Mouse (Mus musculus) CH12.LX (cell line): Measurements from ENCODE around the gene Cdh4. TPM values are rescaled to one million over a fixed set of nuclear protein-coding genes. Genes with fewer than 3 reads are reported as not detected.
A peak's percentile ranks its signal among the peaks of the same experiment; 100 is the strongest.

ENCODE experiments used
- DNase-seq: peaks from one replicate; pipeline ENCODE4 v3.0.0-alpha.2; 2013; ENCODE audit errors: extremely low read depth
- H3K27ac ChIP-seq: 2 replicates; pipeline ENCODE4 v1.5.1; 2012; ENCODE audit warnings: low read depth, mild to moderate bottlenecking, control low read depth, moderate library complexity; ENCODE audit not compliant: insufficient read depth
- H3K27me3 ChIP-seq: replicated peaks from 2 replicates; pipeline ENCODE3; 2012; ENCODE audit warnings: inconsistent platforms
- H3K36me3 ChIP-seq, 2 experiments: replicated peaks in 1 of 2; 2 replicates each; pipeline versions ENCODE3 to v1.6.1; 2012; ENCODE audit warnings: inconsistent platforms in 1 of 2, low read length in 1 of 2, mild to moderate bottlenecking in 1 of 2, mixed read lengths in 1 of 2, moderate library complexity in 1 of 2; ENCODE audit not compliant: control insufficient read depth in 1 of 2, insufficient read depth in 1 of 2
- H3K4me1 ChIP-seq, 2 experiments: 2 replicates each; pipeline ENCODE4 v1.6.1; 2012; ENCODE audit warnings: inconsistent platforms in 1 of 2, moderate library complexity in 1 of 2; ENCODE audit not compliant: insufficient read depth in 2 of 2, control insufficient read depth in 1 of 2
- H3K4me2 ChIP-seq: 2 replicates; pipeline ENCODE4 v1.6.1; 2012; ENCODE audit warnings: low read depth, mild to moderate bottlenecking, control low read depth; ENCODE audit not compliant: poor library complexity, insufficient read depth, severe bottlenecking
- H3K4me3 ChIP-seq, 3 experiments: fragments of 150-350 bp in 1 of 3; sonication (generic) in 1 of 3; replicated peaks in 1 of 3; 2 replicates each; pipeline versions ENCODE3 to v1.5.1; 2011 to 2012; ENCODE audit warnings: low read depth in 2 of 3, low read length in 2 of 3, mild to moderate bottlenecking in 2 of 3, moderate library complexity in 2 of 3, control low read depth in 1 of 3, improper control_type of control experiment in 1 of 3, inconsistent platforms in 1 of 3, mixed read lengths in 1 of 3; ENCODE audit not compliant: poor library complexity in 1 of 3
- H3K79me2 ChIP-seq: replicated peaks from 2 replicates; pipeline ENCODE4 v1.6.1; 2012; ENCODE audit warnings: mild to moderate bottlenecking, moderate library complexity; ENCODE audit not compliant: control insufficient read depth, poor library complexity, insufficient read depth, severe bottlenecking; ENCODE audit errors: extremely low read depth
- H3K9ac ChIP-seq: 2 replicates; pipeline ENCODE4 v1.6.1; 2012; ENCODE audit warnings: low read depth, mild to moderate bottlenecking, control low read depth, moderate library complexity; ENCODE audit not compliant: insufficient read depth
- H3K9me3 ChIP-seq: replicated peaks from 2 replicates; pipeline ENCODE3; 2012; ENCODE audit warnings: low read length, inconsistent platforms, mixed read lengths
- BHLHE40 ChIP-seq: IDR thresholded peaks from 2 replicates; pipeline ENCODE4 v1.6.1; 2011; ENCODE audit warnings: mild to moderate bottlenecking, low read depth, low read length, improper control_type of control experiment
- CTCF ChIP-seq, 2 experiments: IDR thresholded peaks in 1 of 2; conservative IDR thresholded peaks in 1 of 2; 2 replicates each; pipeline ENCODE4 v1.5.1; 2011 to 2012; ENCODE audit warnings: low read depth in 2 of 2, low read length in 2 of 2, improper control_type of control experiment in 1 of 2, inconsistent platforms in 1 of 2, mild to moderate bottlenecking in 1 of 2, moderate library complexity in 1 of 2
- E2F4 ChIP-seq: IDR thresholded peaks from 2 replicates; pipeline ENCODE4 v1.6.1; 2011; ENCODE audit warnings: low read depth, low read length, improper control_type of control experiment; ENCODE audit not compliant: insufficient replicate concordance
- EP300 ChIP-seq: IDR thresholded peaks from 2 replicates; pipeline ENCODE4 v1.6.1; 2011; ENCODE audit warnings: low read length, improper control_type of control experiment
- ETS1 ChIP-seq: conservative IDR thresholded peaks from 2 replicates; pipeline ENCODE4 v1.6.1; 2012; ENCODE audit warnings: low read depth, mild to moderate bottlenecking, inconsistent platforms, low read length, improper control_type of control experiment, moderate library complexity
- GABPA ChIP-seq: IDR thresholded peaks from 2 replicates; pipeline ENCODE4 v1.6.1; 2012; ENCODE audit warnings: low read depth, low read length, improper control_type of control experiment, inconsistent platforms; ENCODE audit not compliant: insufficient replicate concordance
- HCFC1 ChIP-seq: IDR thresholded peaks from 2 replicates; pipeline ENCODE4 v1.6.1; 2012; ENCODE audit warnings: low read depth, mild to moderate bottlenecking, inconsistent platforms, low read length, improper control_type of control experiment
- JUND ChIP-seq: conservative IDR thresholded peaks from 2 replicates; pipeline ENCODE4 v1.6.1; 2011; ENCODE audit warnings: low read depth, low read length, improper control_type of control experiment
- KAT2A ChIP-seq: IDR thresholded peaks from 2 replicates; pipeline ENCODE4 v1.6.1; 2012; ENCODE audit warnings: low read length, improper control_type of control experiment, inconsistent platforms; ENCODE audit not compliant: insufficient replicate concordance
- MAFK ChIP-seq: IDR thresholded peaks from 2 replicates; pipeline ENCODE4 v1.6.1; 2011; ENCODE audit warnings: low read length, improper control_type of control experiment; ENCODE audit not compliant: insufficient replicate concordance
- MAX ChIP-seq: IDR thresholded peaks from 2 replicates; pipeline ENCODE4 v1.6.1; 2011; ENCODE audit warnings: low read length, improper control_type of control experiment
- MAZ ChIP-seq: IDR thresholded peaks from 2 replicates; pipeline ENCODE4 v1.6.1; 2012; ENCODE audit warnings: low read depth, mild to moderate bottlenecking, inconsistent platforms, low read length, improper control_type of control experiment, moderate library complexity
- MXI1 ChIP-seq: IDR thresholded peaks from 2 replicates; pipeline ENCODE4 v1.6.1; 2011; ENCODE audit warnings: mild to moderate bottlenecking, low read depth, low read length, improper control_type of control experiment
- NELFE ChIP-seq: IDR thresholded peaks from 2 replicates; pipeline ENCODE4 v1.6.1; 2011; ENCODE audit warnings: low read depth, low read length, improper control_type of control experiment
- PAX5 ChIP-seq: IDR thresholded peaks from 2 replicates; pipeline ENCODE4 v1.6.1; 2012; ENCODE audit warnings: low read length, inconsistent platforms, mixed read lengths
- POLR2AphosphoS2 ChIP-seq: IDR thresholded peaks from 2 replicates; pipeline ENCODE4 v1.6.1; 2011; ENCODE audit warnings: low read depth, low read length, improper control_type of control experiment
- RAD21 ChIP-seq: IDR thresholded peaks from 2 replicates; pipeline ENCODE4 v1.6.1; 2011; ENCODE audit warnings: low read depth, mild to moderate bottlenecking, low read length, improper control_type of control experiment, moderate library complexity
- SIN3A ChIP-seq: IDR thresholded peaks from 2 replicates; pipeline ENCODE4 v1.6.1; 2012; ENCODE audit warnings: low read length, improper control_type of control experiment, inconsistent platforms
- SMC3 ChIP-seq: IDR thresholded peaks from 2 replicates; pipeline ENCODE4 v1.6.1; 2011; ENCODE audit warnings: low read depth, low read length, improper control_type of control experiment
- TCF12 ChIP-seq: IDR thresholded peaks from 2 replicates; pipeline ENCODE4 v1.6.1; 2014; ENCODE audit warnings: low read depth, mild to moderate bottlenecking, inconsistent platforms, low read length, improper control_type of control experiment
- UBTF ChIP-seq: IDR thresholded peaks from 2 replicates; pipeline ENCODE4 v1.6.1; 2012; ENCODE audit warnings: low read depth, mild to moderate bottlenecking, inconsistent platforms, low read length, improper control_type of control experiment, moderate library complexity
- ZKSCAN1 ChIP-seq: IDR thresholded peaks from 2 replicates; pipeline ENCODE4 v1.6.1; 2012; ENCODE audit warnings: low read depth, inconsistent platforms, low read length, improper control_type of control experiment, borderline replicate concordance
- ZMIZ1 ChIP-seq: IDR thresholded peaks from 2 replicates; pipeline ENCODE4 v1.6.1; 2012; ENCODE audit warnings: low read depth, mild to moderate bottlenecking, inconsistent platforms, low read length, improper control_type of control experiment
- ZNF384 ChIP-seq: IDR thresholded peaks from 2 replicates; pipeline ENCODE4 v1.6.1; 2012; ENCODE audit warnings: low read depth, low read length, improper control_type of control experiment, inconsistent platforms
- dilution Hi-C: fragments of 300-500 bp; cut with MboI; formaldehyde crosslinking; loops from 2 replicates; pipeline ENCODE4 v1.14.3; 2020; ENCODE audit warnings: low sequenced_read_pairs; ENCODE audit not compliant: extremely low pct_unique_long_range_greater_than_20kb, extremely low pct_ligation_motif_present
- in situ Hi-C: fragments of 300-500 bp; cut with MboI; formaldehyde crosslinking; loops from 3 replicates; pipeline ENCODE4 v1.14.3; 2019; ENCODE audit warnings: low sequenced_read_pairs, low pct_ligation_motif_present, low pct_unique_long_range_greater_than_20kb, mixed read lengths
- polyA plus RNA-seq: library from polyadenylated mRNA; unstranded; fragments of >175 nt; gene quantifications from 2 replicates; pipeline ENCODE4 v1.2.1, GENCODE M21; 2012; ENCODE audit warnings: low read depth; ENCODE audit not compliant: insufficient read length
- total RNA-seq, 2 experiments: library from RNA; depleted of rRNA; stranded (reverse); fragments of 300-350 nt in 1 of 2; fragments of >200 nt in 1 of 2; gene quantifications; 2 replicates each; pipeline ENCODE4 v1.2.3; 2012 to 2014

The Cdh4 gene
- total and polyA plus RNA-seq, 3 experiments, result not detected

- H3K27ac ChIP-seq, result no peak overlapping the region
- in situ Hi-C loops, result loop anchor here (10.0 kb wide), 1 partner anchor 289 kb away; no protein-coding TSS in a partner anchor
- H3K4me1 ChIP-seq, result no peaks in the 10 kb centered on the region
- no peak overlapping the region for H3K4me2 ChIP-seq
- dilution Hi-C loops, result no loop called here
- no peak for DNase-seq
- no peaks in the 10 kb centered on the region for H3K36me3 ChIP-seq
- H3K9ac ChIP-seq, result no peak overlapping the region
- TF ChIP-seq MAZ (no peak), EP300 (no peak), ZKSCAN1 (no peak), MAFK (no peak), SMC3 (no peak), ETS1 (no peak), NELFE (no peak), JUND (no peak), SIN3A (no peak), E2F4 (no peak), BHLHE40 (no peak), ZMIZ1 (no peak), ZNF384 (no peak), GABPA (no peak), MXI1 (no peak), UBTF (no peak), HCFC1 (no peak), RAD21 (no peak), POLR2AphosphoS2 (no peak), PAX5 (no peak)
- H3K79me2 ChIP-seq, result no peaks in the 10 kb centered on the region
- no peak overlapping the region for H3K4me3 ChIP-seq
- H3K9me3 ChIP-seq, result peaks cover 64% of the 10 kb centered on the region
- H3K27me3 ChIP-seq, result no peaks in the 10 kb centered on the region
Measured at GRCm38 (mm10) chr2:179575585-179575984, 133.4 kb downstream of the Cdh4 start.

DNA sequence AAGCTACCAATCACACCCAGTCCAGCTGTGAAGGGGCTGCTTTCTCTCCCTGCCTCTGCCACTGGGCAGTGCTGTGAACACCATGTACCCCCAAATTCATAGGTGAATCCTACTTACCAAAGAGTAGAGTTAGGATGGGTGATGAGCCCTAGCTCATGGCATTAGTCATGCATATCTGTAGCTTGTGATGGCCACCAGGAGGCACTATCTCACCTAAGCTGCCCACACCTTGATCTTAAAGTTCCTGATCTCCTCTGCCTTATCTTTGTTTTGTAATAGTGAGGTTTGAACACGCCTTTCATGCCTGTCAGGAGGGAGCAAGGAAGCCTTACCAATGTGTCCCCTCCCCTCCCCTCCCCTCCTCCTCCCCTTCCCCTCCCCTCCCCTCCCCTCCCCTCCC lies 134.0 kb downstream of the Cdh4 start:
- peak; percentile 5 for DNase-seq
- Histone ChIP-seq H3K27ac (no peak overlapping the region), H3K9ac (no peak overlapping the region), H3K79me2 (no peaks in the 10 kb centered on the region), H3K27me3 (no peaks in the 10 kb centered on the region), H3K4me1 (no peaks in the 10 kb centered on the region), H3K4me3 (no peak overlapping the region), H3K36me3 (no peaks in the 10 kb centered on the region), H3K4me2 (no peak overlapping the region), H3K9me3 (peaks cover 60% of the 10 kb centered on the region)
- in situ Hi-C loops (loop anchor here (10.0 kb wide), 1 partner anchor 289 kb away; no protein-coding TSS in a partner anchor), dilution Hi-C loops (no loop called here)
- TF ChIP-seq CTCF (conservative IDR thresholded peaks at IDR 0.05 in 1 of 2, IDR thresholded peaks at IDR 0.05 in 1 of 2; ENCODE audit: low read depth in 2 of 2, low read length in 2 of 2) (peak; percentile 10 to 48; a peak in 2 of 4 replicates), MAX (no peak), SMC3 (peak; percentile 40), TCF12 (no peak), SIN3A (no peak), RAD21 (peak; percentile 31), KAT2A (no peak), ZMIZ1 (no peak)
